Mouse (Mus musculus) midbrain, embryonic 14.5 days (tissue): ENCODE data around the gene Bcl2l1. TPM values are rescaled to one million over a fixed set of nuclear protein-coding genes. Genes with fewer than 3 reads are reported as not detected.

Experiments
- ATAC-seq: fragments of 200-750 bp; cut with Nextera tagmentation; 2 replicates; pipeline ENCODE4 v1.8.0; 2017; ENCODE audit warnings: moderate number of reproducible peaks, moderate library complexity; ENCODE audit not compliant: low FRiP score, low TSS enrichment
- DNase-seq: peaks from one replicate; pipeline ENCODE4 v3.0.0-alpha.2; 2015
- H3K27ac ChIP-seq: fragments of 300-500 bp; sonication (generic); replicated peaks from 2 replicates; pipeline ENCODE4 v1.5.1; 2014; ENCODE audit warnings: mild to moderate bottlenecking, low read depth, low read length, moderate library complexity
- H3K27me3 ChIP-seq: fragments of 300-500 bp; sonication (generic); 2 replicates; pipeline ENCODE4 v1.6.1; 2014; ENCODE audit warnings: low read length, control low read depth, mixed read lengths; ENCODE audit not compliant: control insufficient read depth, insufficient read depth
- H3K36me3 ChIP-seq: fragments of 300-500 bp; sonication (generic); 2 replicates; pipeline ENCODE4 v1.6.1; 2014; ENCODE audit warnings: low read length, control low read depth; ENCODE audit not compliant: control insufficient read depth, insufficient read depth
- H3K4me1 ChIP-seq: fragments of 300-500 bp; sonication (generic); 2 replicates; pipeline ENCODE4 v1.6.1; 2014; ENCODE audit warnings: mild to moderate bottlenecking, antibody characterized with exemption, low read length, control low read depth; ENCODE audit not compliant: control insufficient read depth, insufficient read depth
- H3K4me2 ChIP-seq: fragments of 300-500 bp; sonication (generic); 2 replicates; pipeline ENCODE4 v1.6.1; 2014; ENCODE audit warnings: mild to moderate bottlenecking, low read length, moderate library complexity
- H3K4me3 ChIP-seq: fragments of 300-500 bp; sonication (generic); replicated peaks from 2 replicates; pipeline ENCODE4 v1.5.1; 2014; ENCODE audit warnings: low read depth, low read length
- H3K9ac ChIP-seq: fragments of 300-500 bp; sonication (generic); replicated peaks from 2 replicates; pipeline ENCODE4 v1.6.1; 2014; ENCODE audit warnings: mild to moderate bottlenecking, low read length, moderate library complexity
- H3K9me3 ChIP-seq: fragments of 300-500 bp; sonication (generic); 2 replicates; pipeline ENCODE4 v1.6.1; 2016; ENCODE audit warnings: low read length, control low read depth, mixed read lengths; ENCODE audit not compliant: control insufficient read depth
- WGBS: fragments of 180-500 bp; shearing (Covaris S2); extraction: QIAGEN DNeasy Blood & Tissue Kit; methylation state at CpG from one replicate; pipeline ENCODE4 v1.1.7; 2014; 5-methylcytosine and 5-hydroxymethylcytosine counted together
- polyA plus RNA-seq: library from polyadenylated mRNA; unstranded; fragments of >200 nt; fragmentation: Nextera tagmentation; extraction: Ambion mirVana; gene quantifications from 2 replicates; pipeline ENCODE4 v1.2.1, GENCODE M21; 2014

The Bcl2l1 gene
- polyA plus RNA-seq, 1 experiment from 2014 or later: 208 TPM

- Histone ChIP-seq H3K4me2 (no peak overlapping the region), H3K36me3 (peaks cover 30% of the 10 kb centered on the region), H3K4me3 (no peak overlapping the region), H3K9me3 (no peaks in the 10 kb centered on the region), H3K27ac (no peak overlapping the region), H3K27me3 (no peaks in the 10 kb centered on the region), H3K9ac (no peak overlapping the region), H3K4me1 (no peaks in the 10 kb centered on the region)
- ATAC-seq (no peak), DNase-seq (no peak)
- WGBS: 89% methylated on average over 3 of the region's 3 CpGs
These were observed 54.4 kb downstream of the Bcl2l1 start for GRCm38 (mm10) chr2:152777081-152777480.

GRCm38 (mm10) chr2:152776435-152776834 is 55.1 kb downstream of the Bcl2l1 start:
- Histone ChIP-seq H3K4me1 (no peaks in the 10 kb centered on the region), H3K9me3 (no peaks in the 10 kb centered on the region), H3K27ac (no peak overlapping the region), H3K27me3 (no peaks in the 10 kb centered on the region), H3K4me2 (no peak overlapping the region), H3K36me3 (peaks cover 24% of the 10 kb centered on the region), H3K9ac (no peak overlapping the region), H3K4me3 (no peak overlapping the region)
- ATAC-seq: no peak
- WGBS: 96% methylated on average over 2 of the region's 2 CpGs
- no peak for DNase-seq

- 80% methylated on average over 3 of the region's 3 CpGs for WGBS
- DNase-seq (no peak), ATAC-seq (no peak)
- Histone ChIP-seq H3K9ac (no peak overlapping the region), H3K4me2 (no peak overlapping the region), H3K36me3 (peaks cover 20% of the 10 kb centered on the region), H3K4me3 (no peak overlapping the region), H3K27ac (no peak overlapping the region), H3K27me3 (no peaks in the 10 kb centered on the region), H3K9me3 (no peaks in the 10 kb centered on the region), H3K4me1 (no peaks in the 10 kb centered on the region)
These were observed 55.5 kb downstream of the Bcl2l1 start for GRCm38 (mm10) chr2:152776019-152776418.

- H3K4me3 ChIP-seq: no peak overlapping the region
- H3K27me3 ChIP-seq: no peaks in the 10 kb centered on the region
- ATAC-seq (no peak), DNase-seq (no peak)
- no peak overlapping the region for H3K9ac ChIP-seq
- H3K36me3 ChIP-seq: peaks cover 13% of the 10 kb centered on the region
- H3K4me2 ChIP-seq: no peak overlapping the region
- WGBS: 84% methylated on average over 4 of the region's 4 CpGs
- H3K9me3 ChIP-seq: no peaks in the 10 kb centered on the region
- no peak overlapping the region for H3K27ac ChIP-seq
- H3K4me1 ChIP-seq: no peaks in the 10 kb centered on the region
These were observed 56.2 kb downstream of the Bcl2l1 start for GRCm38 (mm10) chr2:152775357-152775756.

- Histone ChIP-seq H3K36me3 (0 out of 2 replicates have a peak, but pooled peaks cover 3% of the 10 kb centered on the region), H3K4me2 (no peak overlapping the region), H3K9me3 (no peaks in the 10 kb centered on the region), H3K9ac (no peak overlapping the region), H3K27ac (no peak overlapping the region), H3K4me3 (no peak overlapping the region), H3K4me1 (no peaks in the 10 kb centered on the region), H3K27me3 (no peaks in the 10 kb centered on the region)
- 8% methylated on average over 1 of the region's 1 CpGs for WGBS
- DNase-seq: no peak
- no peak for ATAC-seq
These were observed 59.3 kb downstream of the Bcl2l1 start for GRCm38 (mm10) chr2:152772231-152772630.

- DNase-seq (no peak), ATAC-seq (no peak)
- no peaks in the 10 kb centered on the region for H3K27me3 ChIP-seq
- H3K4me3 ChIP-seq: no peak overlapping the region
- 95% methylated on average over 9 of the region's 9 CpGs for WGBS
- H3K27ac ChIP-seq: no peak overlapping the region
- no peaks in the 10 kb centered on the region for H3K4me1 ChIP-seq
- H3K36me3 ChIP-seq: 0 out of 2 replicates have a peak, but pooled peaks cover under 1% of the 10 kb centered on the region
- no peaks in the 10 kb centered on the region for H3K9me3 ChIP-seq
- H3K4me2 ChIP-seq: no peak overlapping the region
- no peak overlapping the region for H3K9ac ChIP-seq
These were observed 60.0 kb downstream of the Bcl2l1 start for GRCm38 (mm10) chr2:152771571-152771970.

GRCm38 (mm10) chr2:152769677-152770076 is 61.9 kb downstream of the Bcl2l1 start:
- H3K4me3 ChIP-seq: no peak overlapping the region
- H3K27me3 ChIP-seq: no peaks in the 10 kb centered on the region
- no peak overlapping the region for H3K27ac ChIP-seq
- ATAC-seq (no peak), DNase-seq (no peak)
- no peaks in the 10 kb centered on the region for H3K36me3 ChIP-seq
- H3K9ac ChIP-seq: no peak overlapping the region
- peaks cover under 1% of the 10 kb centered on the region; the same call in 1 of the 2 replicates for H3K4me1 ChIP-seq
- H3K4me2 ChIP-seq: no peak overlapping the region
- 89% methylated on average over 7 of the region's 7 CpGs for WGBS
- no peaks in the 10 kb centered on the region for H3K9me3 ChIP-seq

GRCm38 (mm10) chr2:152767618-152768271 is 63.8 kb downstream of the Bcl2l1 start:
- no peak for ATAC-seq
- Histone ChIP-seq H3K4me3 (no peak overlapping the region), H3K9me3 (no peaks in the 10 kb centered on the region), H3K27ac (no peak overlapping the region), H3K27me3 (no peaks in the 10 kb centered on the region), H3K4me1 (peaks cover 5% of the 10 kb centered on the region; the same call in 1 of the 2 replicates), H3K9ac (no peak overlapping the region), H3K36me3 (no peaks in the 10 kb centered on the region), H3K4me2 (no peak overlapping the region)
- peak; percentile 52 for DNase-seq
- 64% methylated on average over 12 of the region's 12 CpGs for WGBS

GRCm38 (mm10) chr2:152766387-152767123 is 65.0 kb downstream of the Bcl2l1 start:
- Histone ChIP-seq H3K36me3 (no peaks in the 10 kb centered on the region), H3K9ac (no peak overlapping the region), H3K27ac (no peak overlapping the region), H3K27me3 (no peaks in the 10 kb centered on the region), H3K4me2 (no peak overlapping the region), H3K4me1 (peaks cover 5% of the 10 kb centered on the region; the same call in 1 of the 2 replicates), H3K4me3 (no peak overlapping the region), H3K9me3 (no peaks in the 10 kb centered on the region)
- 22% methylated on average over 25 of the region's 25 CpGs for WGBS
- peak; percentile 78 for DNase-seq
- no peak for ATAC-seq
